Mouse (Mus musculus) inflammation-experienced regulatory T-cells, adult 16 weeks (primary cell): ENCODE data around the gene Olfr1312. TPM values are rescaled to one million over a fixed set of nuclear protein-coding genes. Genes with fewer than 3 reads are reported as not detected.

Source experiments
- polyA plus RNA-seq: library from polyadenylated mRNA; unstranded; fragments of 100-300 nt; shearing (Covaris generic); gene quantifications from one replicate; pipeline ENCODE4 v1.2.1, GENCODE M21; 2017

The Olfr1312 gene
- not detected for polyA plus RNA-seq

DNA sequence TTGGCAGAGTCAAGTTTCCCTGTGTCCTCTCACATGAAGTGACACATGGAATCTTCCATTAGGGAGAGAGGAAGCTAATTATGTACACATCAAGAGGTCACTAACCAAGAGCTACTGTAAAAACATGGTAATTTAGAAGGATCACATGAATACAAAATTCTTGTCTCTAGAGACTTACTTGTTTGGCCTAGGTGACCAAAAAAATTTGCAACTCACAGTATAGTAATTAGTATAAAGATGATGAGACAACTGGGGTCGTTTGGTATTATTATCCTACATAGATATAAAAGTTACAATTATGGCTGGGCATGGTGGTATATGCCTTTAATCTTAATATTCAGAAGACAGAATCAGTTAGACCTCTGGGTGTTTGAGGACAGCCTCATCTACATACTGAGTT, at the start of gene Olfr1312:
Gene Olfr1312 (minus strand): TSS at position 101 of the 400 bp plus-strand sequence.

DNA sequence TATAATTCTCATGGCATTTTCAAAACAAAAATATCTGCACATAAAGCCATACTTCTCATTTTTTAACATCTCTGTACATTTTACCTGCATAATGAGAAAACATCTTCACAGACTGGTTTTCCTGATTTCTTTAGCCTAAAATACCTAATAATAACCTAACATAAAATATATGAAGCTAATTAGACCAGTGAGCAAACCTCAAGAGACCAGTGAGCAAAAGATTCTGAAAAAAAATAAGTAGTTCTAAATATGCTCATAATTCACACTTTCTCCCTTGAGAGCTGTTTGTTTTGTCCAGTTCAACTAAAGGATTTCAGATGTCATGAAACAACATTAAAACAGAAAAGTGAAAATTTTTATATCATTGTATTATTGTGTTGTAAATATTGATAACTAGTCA, 46.6 kb upstream of the Olfr1312 start, which contains the start of gene Olfr1314:
Gene Olfr1314 (minus strand): TSS at position 101 of the 400 bp plus-strand sequence.

DNA sequence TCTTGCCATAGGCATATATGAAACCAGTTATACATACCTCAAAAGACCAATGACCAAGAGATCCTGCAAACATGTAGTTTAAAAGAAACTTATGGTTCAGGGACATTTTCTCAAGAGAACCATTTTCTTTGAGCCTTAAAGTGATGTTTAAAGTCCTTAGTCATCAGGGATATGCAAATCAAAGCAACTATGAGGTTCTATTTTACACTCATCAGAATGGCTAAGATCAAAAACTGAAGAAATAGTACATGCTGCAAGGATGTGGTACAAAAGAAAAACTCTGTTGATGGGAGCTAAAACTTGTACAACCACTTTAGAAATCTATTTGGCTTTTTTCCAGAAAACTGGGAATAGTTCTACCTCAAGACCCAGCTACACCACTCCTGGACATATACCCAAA, 27.7 kb upstream of the Olfr1312 start, which contains the start of gene Olfr1313:
Gene Olfr1313 (minus strand): TSS at position 101 of the 400 bp plus-strand sequence.

DNA sequence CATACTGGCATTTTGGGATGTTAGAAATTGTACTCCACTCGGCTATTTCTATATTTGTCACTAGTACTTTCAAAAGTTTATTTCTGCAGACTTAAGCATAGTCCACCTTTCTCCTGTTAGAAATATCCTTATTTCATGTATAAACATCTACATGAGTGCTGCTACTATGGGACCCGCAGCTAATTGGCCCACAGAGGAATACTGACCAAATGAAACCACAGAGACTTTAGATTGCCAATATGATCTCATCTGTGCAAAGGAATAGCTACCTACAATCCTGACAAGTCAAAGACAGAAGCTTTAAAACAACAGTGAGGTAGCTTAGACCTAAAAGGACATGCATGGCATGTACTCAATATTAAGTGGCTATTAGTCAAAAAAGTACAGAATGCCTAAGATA, 25.7 kb downstream of the Olfr1312 start, which contains the start of gene Olfr1311:
Gene Olfr1311 (minus strand): TSS at position 101 of the 400 bp plus-strand sequence.

DNA sequence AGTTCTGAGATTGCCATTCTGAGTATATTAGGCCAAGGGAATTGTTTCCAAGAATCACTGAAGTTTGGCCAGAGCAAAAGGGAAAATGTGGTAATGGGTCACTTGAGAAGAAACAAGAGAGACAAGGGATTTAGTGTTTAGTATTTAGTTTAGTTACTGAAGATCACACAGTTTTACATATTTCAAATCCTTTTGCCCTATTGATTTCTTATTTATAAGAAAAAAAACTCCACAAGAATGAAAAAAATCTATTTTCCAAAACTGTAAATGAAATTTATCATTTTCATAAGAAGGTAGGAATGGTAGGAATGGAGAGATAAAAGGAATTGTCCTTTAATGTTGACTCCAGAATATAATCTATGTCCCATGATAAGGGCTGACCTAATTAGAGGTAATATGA, 37.4 kb downstream of the Olfr1312 start, which contains the start of gene Olfr1310:
Gene Olfr1310 (minus strand): TSS at position 101 of the 400 bp plus-strand sequence.

DNA sequence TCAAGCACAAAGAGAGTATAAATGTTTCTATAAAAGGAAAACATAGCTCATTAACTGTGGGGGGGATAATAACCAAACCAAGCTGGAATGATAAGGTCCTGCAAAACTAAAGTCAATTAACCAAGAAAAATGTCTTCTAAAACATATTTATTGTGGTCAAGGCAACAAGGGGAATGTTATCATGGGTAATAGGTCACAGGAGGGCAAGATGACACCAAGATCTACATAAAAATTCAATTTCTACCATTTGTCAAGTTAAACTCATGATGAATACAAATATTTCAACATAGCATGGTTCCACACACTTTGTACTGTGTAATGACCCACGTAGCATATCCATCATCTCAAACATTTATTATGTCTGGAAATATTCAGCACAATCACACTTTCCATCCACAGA, 59.9 kb downstream of the Olfr1312 start, which contains the start of gene Olfr1309:
Gene Olfr1309 (minus strand): TSS at position 101 of the 400 bp plus-strand sequence.

Other genes with a start within 250 kb of the Olfr1312 start
- not detected for gene Olfr1303, start 229.9 kb downstream of the Olfr1312 start, polyA plus RNA-seq
- not detected for gene Olfr1305, start 173.1 kb downstream of the Olfr1312 start, polyA plus RNA-seq
- gene Olfr1306, start 134.0 kb downstream of the Olfr1312 start, polyA plus RNA-seq: not detected
- 0.02 TPM for gene Olfr1307, start 100.8 kb downstream of the Olfr1312 start, polyA plus RNA-seq
- gene Olfr1308, start 85.3 kb downstream of the Olfr1312 start, polyA plus RNA-seq: not detected
- gene Olfr1309, start 60.0 kb downstream of the Olfr1312 start, polyA plus RNA-seq: not detected
- not detected for gene Olfr1310, start 37.5 kb downstream of the Olfr1312 start, polyA plus RNA-seq
- gene Olfr1311, start 25.8 kb downstream of the Olfr1312 start, polyA plus RNA-seq: not detected
- not detected for gene Olfr1313, start 27.6 kb upstream of the Olfr1312 start, polyA plus RNA-seq
- gene Olfr1314, start 46.5 kb upstream of the Olfr1312 start, polyA plus RNA-seq: not detected
- not detected for gene Olfr1315-ps1, start 65.2 kb upstream of the Olfr1312 start, polyA plus RNA-seq
- gene Olfr1316, start 84.7 kb upstream of the Olfr1312 start, polyA plus RNA-seq: not detected
- not detected for gene Olfr1317, start 90.1 kb upstream of the Olfr1312 start, polyA plus RNA-seq
- not detected for gene Olfr1318, start 104.0 kb upstream of the Olfr1312 start, polyA plus RNA-seq
- 88.3 TPM for gene Lpcat4, start 189.2 kb upstream of the Olfr1312 start, polyA plus RNA-seq
- not detected for gene Nutm1, start 209.1 kb upstream of the Olfr1312 start, polyA plus RNA-seq
- 157 TPM for gene Nop10, start 211.7 kb upstream of the Olfr1312 start, polyA plus RNA-seq
- 109 TPM for gene Slc12a6, start 215.6 kb upstream of the Olfr1312 start, polyA plus RNA-seq
- gene Gm21985, start 216.1 kb upstream of the Olfr1312 start, polyA plus RNA-seq: not detected